Mouse (Mus musculus) embryo, embryonic 10.5 days (tissue): ENCODE measurements around the gene Kirrel2.

Experiments used
- DNase-seq: peaks from one replicate; pipeline ENCODE4 v3.0.0-alpha.2; 2015; ENCODE audit warnings: low spot score

Kirrel2 gene

DNA sequence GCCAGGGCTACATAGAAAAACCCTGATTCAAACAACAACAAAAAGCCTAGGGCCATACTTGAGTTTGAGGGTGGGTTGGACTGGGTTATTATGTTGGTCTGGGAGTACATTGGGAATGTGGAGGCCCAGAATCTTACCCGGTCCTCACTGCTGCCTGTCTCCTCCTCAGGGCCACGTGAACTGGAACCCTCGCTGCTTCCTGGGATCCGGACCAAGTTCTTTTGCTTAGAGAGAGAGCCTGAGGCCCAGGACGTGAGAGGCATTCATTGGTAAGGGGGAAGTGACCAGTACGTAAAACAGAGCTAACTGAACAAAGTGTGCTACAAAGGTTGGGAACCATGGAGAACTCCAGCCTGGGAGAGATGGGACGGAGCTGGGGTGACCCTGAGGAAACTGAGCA, 7.2 kb downstream of the Kirrel2 start:
- DNase-seq: no peak

DNA sequence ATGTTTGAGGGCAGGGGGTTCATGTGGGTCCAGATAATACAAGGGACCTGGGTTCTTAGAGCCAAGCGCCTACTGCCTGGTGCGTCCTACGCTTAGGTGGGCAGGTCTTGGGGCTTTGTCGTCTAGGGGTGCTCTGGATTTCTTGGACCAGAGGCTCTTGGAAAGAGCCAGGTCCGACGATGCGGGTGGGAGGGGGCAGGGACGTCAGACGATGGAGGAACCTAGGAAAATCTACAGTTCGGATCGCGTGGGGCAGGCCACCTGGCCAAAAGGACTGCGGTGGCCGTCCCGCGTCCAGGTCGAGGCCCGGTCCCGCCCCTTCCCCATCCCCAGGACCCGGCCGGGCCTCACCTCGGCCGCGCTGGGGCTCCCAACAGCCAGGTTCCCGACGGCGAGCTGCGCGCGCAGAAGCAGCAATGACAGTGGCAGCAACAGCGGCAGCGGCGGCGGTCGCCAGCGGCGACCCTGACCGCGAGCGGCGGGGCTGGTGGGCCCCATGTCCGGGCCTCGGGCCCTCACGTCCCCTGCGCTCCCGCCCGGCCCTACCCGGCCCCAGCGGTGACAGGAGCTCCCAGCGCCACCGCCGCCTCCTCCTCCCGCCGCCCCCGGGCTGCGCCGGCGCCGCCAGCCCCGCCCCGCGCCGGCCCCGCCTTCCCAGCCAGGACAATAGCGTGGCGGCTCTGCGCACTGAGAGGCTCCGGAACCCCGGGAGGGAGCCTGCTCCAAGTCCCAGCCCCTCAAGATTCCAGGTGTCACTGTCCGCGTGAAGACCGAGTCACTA, 12.3 kb downstream of the Kirrel2 start, which contains the start of gene Aplp1:
TSS of gene Aplp1 (minus strand) at position 565 of the 781 bp plus-strand sequence.
- peak; percentile 79 for DNase-seq

DNA sequence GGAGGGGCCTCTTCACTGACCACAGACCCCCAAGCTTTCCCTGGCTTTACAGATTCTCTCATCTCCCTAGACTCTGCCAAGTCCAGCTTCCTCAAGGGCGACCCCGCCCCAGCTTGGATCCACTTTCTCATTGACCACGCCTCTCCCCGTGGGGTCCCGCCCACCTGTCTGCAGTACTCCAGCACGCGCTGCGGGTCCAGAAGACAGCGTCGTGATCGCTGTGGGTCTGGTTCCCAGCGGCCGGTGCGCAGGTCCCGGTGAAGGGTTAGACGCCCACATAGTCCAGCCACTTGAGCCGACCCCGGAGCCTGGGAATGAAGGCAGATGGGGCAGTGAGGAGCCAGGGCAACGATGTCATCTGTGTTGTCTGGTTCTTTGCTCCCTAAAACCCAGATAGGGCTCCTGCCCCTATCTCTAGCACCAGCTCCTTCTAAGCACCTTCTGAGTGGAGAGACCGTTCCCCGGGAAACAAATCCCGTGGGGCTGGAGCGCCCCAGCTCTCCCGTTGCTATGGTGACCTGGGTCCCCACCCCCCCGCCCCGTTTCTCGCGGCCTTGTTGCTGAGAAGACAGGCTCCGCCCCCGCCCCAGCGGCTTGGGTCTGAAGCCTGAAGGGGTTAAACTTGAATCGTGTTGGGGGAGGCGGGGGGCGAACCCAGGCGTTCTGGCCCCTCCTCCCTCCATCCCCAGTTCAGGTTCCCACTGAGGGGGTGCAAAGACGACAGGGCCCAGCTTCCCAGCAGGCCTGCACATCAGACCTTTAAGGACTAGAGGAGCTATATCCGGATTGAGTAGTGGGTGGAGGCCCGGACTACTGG, 13.1 kb downstream of the Kirrel2 start:
- peak; percentile 78 for DNase-seq

DNA sequence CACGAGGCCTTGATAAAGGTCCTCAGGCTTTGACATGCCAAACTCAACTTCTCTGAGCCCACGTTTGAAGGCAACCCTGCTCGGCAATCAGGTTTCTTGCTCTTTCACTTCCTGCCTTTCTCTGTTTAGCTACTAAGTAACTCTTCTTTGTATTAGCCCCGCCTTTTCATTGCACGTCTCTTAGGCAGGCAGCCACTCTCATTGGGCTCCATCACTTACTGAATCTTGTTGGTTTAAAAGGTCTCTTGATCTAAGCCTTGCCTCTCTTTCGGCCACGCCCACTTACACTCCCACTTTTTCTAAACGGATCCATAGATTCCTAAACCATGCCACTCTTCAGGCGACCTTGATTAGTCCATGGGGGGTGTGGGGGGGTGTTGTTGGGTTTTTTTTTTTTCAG, 13.8 kb downstream of the Kirrel2 start:
- peak; percentile 51 for DNase-seq

DNA sequence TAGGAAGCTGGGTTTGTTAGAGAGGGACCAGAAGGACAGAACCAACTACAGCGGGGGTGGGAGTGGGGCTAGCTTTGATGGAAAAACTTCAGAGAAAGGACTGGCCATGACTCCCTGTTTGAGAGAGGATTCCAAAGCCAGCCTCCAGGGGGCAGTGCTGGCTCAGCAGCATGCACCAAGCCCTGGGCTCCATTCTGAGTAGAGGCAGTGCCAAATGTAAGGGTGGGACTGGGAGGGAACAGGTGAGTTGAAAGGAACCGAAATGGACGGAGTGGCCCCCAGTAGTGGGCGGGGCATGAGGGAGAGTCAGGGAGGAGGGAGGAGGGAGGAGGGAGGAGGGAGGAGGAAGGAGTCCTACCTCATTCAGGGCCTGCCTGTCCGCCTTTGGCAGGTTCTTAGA, 16.8 kb downstream of the Kirrel2 start:
- DNase-seq: peak; percentile 63

DNA sequence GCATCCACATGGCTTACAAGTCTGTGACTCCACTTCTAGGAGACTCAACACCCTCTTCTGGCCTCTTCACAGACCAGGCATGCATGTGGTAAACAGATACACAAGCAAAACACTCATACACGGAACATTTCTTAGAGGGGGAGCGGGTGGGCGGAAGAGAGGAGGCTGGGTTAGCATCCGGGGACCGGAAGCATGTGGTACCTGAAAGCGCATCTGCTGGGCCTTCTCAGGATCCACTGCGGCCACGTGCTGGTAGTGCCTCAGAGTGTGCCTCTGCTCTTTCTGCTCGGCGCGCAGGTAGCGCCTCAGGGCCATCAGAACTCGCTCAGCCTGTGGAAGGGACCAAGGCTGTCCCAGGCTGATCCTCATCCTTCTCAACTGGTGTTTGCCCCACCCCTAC, 17.8 kb downstream of the Kirrel2 start:
- no peak for DNase-seq

DNA sequence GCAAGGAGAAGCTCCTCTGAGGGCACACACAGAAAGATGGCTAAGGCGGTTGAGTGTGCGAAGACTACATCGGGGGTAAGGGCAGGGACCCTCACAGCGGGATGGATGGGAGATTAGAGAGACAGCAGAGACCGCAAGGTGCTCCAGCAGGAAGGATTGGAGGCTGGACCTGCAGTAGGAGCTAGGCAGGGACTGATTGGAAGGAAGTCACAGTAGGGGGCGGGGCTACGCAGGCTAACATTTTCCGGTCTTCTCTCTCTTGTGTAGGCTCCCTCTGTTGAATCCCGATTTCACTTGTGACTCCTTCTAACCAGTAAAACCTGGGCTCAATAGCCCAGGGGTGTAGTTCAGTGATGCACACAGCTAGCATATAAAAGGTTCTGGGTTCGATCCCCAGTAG, 20.6 kb downstream of the Kirrel2 start:
- DNase-seq: no peak

DNA sequence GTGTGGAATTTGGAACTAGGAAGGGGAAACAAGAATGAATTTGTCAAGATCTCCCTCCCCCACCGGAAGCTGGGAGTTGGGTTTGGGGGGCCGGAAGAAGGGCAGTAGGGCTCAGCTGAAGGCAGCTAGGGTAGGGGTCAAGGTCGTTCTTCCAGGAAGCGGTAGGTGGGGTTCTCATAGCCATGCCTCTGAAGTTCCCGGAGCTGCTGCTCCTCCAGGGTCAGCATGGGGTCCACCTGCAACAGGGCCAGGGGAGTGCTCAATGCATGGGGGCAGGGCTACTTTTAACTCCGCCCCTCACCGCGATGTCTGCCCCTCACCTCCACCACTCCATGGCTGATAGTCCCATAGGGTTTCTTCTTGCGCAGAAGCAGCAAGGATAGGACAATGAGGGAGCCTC, 22.3 kb downstream of the Kirrel2 start:
- no peak for DNase-seq

DNA sequence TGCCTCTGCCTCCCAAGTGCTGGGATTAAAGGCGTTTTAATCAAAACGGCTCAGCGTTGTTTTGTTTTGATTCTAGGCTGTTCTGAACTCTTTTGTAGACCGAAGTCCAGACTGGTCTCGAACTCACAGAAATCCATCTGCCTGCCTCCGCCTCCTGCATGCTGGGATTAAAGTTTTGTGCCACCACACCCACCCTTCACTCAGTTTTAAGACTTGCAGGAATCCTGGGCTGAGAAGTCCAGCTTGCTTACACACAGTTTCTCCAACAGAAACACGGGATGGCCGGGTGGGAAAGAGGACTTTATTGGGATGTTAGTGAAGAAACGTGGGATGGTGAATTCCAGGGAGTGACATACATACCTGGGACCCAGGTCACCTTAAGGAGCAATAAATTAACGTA, 22.8 kb downstream of the Kirrel2 start:
- DNase-seq: no peak

DNA sequence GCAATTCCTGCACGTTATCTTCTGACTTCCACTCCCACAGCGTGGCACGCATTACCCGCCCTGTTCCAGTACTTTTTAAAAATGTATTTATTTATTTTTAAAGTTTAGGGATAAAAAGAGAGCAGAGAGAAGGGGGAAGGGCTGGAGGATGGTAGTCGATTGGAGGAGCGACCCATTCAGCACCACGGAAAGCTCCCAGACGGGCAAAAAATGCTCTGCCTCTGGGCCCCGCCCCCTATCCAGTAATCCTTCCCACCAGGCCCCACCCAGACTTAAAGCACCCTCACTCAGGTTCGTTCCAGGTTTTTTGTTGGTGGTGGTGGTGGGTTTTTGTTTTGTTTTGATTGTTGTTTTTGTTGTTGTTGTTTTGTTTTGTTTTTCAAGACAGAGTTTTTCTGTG, 23.3 kb downstream of the Kirrel2 start:
- peak; percentile 71 for DNase-seq

DNA sequence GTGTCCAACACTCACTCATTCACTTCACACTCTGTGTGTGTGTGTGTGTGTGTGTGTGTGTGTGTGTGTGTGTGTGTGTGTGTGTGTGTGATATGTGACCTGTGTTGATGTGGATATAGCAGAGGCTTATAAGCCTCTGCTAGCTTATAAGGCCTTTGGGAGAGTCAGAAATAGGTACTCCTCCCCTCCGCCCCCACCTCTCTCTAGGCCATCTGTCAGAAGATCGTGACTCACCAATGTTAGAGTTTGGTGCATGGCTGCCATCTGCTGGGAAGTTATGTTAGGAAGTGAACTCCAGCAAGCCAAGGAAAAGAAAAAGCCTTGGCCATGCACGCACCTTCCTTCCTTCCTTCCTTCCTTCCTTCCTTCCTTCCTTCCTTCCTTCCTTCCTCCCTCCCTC, 25.7 kb downstream of the Kirrel2 start:
- DNase-seq: peak; percentile 75

DNA sequence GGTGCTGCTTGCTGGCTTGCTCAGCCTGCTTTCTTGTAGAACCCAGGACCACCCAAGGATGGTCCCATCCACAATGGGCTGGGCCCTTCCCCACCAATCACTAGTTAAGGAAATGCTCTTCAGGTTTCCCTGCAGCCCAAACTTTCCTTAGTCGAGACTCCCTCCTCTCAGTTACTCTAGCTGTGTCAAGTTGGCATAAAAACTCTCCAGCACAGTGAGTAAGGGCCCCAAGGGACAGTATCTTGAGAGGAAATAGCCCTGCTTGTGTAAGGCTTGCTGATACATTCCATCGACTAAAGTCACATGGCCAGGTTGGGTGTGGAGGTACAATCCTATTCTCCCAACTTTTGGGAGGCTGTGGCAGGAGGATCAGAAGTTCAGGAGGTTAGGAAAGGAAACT, 27.3 kb downstream of the Kirrel2 start:
- no peak for DNase-seq

DNA sequence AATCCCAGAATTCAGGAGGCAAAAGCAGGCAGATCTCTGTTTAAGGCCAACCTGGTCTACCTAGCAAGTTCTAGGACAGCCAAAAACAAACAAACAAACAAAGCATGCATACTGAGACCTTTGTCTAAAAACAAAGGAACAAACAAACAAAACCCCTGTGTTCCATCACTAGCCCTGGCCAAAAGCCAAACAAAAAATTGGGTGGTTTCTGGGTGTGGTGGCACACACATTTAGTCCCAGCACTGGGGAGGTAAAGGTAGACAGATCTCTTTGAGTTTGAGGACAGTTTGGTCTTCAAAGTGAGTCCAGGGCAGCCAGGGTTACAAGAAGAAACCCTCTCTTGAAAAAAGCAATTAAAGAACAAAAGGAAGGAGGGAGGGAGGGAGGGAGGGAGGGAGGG, 28.2 kb downstream of the Kirrel2 start:
- no peak for DNase-seq

DNA sequence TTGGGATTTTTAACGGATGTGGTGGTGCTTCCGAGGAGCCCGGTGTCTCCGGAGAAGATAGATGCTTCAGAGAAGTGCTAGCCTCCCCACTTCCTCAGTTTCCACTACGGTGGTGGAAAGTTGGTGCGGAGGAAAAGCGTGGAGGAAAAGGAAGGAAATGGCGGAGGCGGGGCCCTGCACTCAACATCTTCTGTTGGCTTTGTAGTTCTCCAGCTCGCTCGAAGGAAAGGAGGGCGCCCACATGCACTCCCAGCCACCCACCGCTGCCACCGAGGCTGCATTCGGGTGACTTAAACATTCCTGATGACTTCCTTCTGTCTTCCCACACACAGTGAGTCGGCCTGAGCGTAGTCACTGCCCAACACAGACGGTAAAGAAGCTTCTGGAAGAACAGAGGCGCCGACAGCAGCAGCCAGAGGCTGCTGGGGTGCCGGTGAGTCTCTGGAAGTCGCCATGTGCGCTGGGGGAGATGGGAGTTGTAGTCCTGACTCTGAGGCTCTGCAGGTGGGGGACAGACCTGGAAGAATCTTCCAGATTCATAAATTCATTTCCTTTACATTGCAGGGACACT, 34.3 kb downstream of the Kirrel2 start:
- DNase-seq: no peak

DNA sequence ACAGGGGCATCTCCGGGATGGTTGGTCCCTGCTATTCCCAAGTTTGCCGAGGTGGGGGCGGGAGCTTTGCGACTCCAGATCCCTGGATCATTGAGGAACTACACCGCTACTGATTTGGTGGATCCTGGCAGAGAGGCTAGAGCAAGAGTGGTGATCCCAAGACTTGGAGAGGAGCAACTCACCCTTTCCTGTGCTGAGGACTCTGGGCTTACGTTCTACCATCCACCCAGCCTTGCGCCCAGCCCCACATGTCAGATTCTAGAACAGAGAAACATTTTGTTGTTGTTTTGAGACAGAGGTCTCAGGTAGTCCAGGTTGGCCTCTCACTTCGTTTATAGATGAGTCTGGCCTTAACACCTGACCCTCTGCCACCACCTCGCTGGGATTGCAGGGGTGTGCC, 34.9 kb downstream of the Kirrel2 start:
- no peak for DNase-seq

DNA sequence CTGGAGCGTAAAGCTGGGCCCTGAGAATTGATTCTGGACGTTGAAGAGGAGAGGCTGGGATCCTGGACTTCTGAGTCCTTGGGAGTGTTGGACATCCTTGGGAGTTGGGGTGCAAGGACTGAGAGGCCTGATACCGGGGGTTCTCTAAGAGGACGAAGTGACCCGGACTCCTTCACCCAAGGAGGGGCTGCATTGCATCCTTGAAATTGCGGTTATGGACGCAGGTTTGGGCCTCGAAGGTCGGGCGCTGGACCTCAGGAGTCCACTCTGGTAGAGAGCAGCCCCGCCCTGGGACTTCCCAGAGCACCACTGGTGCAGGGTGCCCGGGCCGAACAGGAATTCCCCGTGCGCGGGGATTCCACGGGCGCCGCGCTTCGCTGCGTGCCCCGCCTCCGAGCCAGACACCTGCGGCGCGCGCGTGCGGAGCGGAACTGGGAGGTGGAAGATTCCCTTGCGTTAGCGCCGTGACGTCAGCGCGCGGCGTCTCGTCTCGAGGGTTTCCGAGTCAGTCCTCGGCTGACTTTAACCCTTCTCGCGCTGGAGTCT, 35.5 kb downstream of the Kirrel2 start:
- DNase-seq: peak; percentile 89

DNA sequence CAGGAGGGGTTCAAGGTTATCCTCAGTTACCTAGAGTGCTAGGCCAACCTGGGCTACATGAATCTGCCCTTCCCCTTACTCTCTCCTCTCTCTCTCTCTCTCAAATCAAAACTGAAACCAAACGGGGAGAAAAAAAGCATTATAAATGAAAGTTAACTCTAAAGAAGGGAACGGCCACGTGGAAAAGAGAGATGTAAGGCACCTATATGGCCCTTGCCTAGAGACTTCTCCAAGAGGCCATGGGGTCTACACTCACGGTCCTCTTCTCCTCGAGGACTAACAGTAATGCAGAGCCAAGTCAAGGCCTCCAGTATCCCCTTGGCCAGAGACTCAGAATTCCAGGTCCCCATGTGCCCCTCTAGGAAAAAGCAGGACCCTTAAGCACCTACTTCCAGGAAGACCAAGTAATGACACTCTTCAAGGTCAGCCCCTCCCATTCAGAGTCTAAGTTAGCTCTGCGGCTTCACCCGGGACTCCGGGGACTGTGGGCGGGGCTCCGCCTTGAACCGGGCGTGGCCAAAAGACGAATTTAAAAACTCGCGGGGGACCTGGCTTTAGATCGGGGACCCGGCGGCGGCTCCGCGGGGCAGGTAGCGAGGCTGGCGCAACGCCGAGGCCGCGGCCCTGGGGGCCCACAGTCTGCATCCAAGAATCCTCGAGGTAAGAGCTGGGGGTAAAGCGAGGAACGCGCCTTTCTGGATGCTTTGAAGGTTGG, 36.2 kb downstream of the Kirrel2 start, which contains the start of gene Nfkbid:
TSS of gene Nfkbid (plus strand) at position 558 of the 715 bp plus-strand sequence.
- peak; percentile 54 for DNase-seq

DNA sequence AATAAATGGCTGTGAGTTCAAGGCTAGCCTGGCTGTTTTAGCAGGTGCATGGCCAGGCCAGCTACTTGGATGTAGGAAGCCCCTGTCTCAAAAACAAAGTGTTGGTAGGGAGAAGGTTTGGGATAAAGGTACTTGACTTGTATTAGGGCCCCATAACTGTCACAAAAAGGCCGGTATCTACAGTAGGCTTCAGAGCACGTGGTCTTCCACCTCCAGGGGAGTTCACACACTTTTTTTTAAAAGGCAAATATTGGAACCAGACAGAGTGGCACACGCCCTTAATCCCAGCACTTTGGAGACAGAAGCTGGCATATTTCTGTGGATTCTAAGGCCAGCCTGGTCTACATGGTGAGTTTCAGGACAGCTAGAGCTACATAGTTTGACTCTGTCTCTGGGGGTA, 36.8 kb downstream of the Kirrel2 start:
- no peak for DNase-seq

DNA sequence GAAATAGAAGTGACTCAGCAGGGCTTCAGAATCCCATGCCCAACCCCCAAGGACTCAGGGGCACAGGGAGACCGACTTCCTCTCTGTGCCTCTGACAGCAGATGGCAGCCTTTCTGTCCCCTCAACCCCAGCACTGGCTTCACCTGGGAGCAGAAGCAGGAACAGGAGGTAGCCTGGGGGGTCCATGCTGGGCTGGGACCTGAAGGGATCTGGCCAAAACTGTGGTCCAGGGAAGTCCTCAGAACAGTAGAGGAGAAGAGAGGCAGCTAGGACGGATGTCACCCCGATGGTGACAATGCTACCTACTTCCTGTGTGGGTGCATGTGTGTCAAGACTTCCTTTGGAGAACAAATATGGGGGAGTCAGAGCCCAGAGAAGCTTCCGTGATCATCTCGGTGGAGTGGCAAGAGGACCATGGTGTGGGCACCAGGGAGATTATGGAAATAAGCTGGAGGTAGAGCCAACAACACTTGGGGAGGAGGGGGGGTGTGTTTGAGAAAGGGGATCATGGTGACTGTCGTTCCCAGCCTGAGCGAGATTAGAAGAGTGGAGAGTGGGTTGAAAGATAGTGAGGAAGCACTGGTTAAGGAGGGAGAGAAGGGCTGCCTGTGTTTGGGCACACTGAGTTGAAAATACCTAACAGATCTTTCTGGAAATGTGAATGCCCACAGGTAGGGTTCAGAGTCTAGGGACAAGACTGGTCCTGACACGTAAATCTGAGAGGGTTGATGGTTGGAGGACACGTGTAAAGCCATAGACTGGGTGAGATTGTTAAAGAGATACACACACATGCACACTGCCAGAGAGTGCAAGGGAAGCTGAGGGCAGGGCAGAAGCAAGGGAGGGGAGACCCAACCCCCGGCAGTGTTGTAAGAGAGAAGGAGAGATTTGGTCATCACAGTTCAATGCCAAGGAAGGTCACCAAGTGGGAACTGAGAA, 37.7 kb downstream of the Kirrel2 start, which contains the start of gene Hcst:
TSS of gene Hcst (minus strand) at position 294 of the 939 bp plus-strand sequence.
- DNase-seq: no peak

DNA sequence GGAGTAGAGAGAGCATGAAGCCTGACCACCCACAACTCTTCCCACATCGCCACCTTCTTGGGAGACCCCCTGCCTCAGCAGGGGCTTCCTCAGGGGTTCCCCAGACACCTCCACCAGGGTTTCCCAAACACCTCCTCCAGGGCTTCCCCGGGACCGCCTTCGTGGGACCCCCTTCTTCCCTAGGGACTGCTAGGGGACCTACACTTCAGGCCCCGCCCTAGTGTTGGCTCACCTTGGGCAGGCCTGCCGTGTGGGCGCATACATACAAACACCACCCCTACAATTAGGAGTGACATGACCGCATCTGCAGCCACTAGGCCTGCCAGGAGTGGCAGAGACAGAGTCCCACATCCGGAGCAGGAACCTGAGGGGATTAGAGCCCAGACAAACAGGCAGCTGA, 39.6 kb downstream of the Kirrel2 start:
- no peak for DNase-seq

DNA sequence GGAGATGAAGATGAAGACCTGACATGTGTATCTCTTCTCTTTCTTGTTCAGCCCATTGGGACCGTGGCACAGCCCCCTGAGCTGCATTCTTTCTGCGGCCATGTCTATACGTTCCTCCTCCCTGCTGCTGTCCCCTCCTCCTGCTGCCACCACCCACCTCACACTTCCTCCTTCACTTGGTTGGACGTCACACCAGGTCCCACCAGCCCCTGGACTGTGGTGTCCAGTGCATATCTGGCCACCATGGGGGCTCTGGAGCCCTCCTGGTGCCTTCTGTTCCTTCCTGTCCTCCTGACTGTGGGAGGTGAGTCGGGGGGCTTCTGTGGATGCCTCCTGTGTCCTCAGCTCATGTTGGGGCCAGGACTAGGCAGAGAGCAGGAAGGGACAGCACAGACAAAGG, 43.9 kb downstream of the Kirrel2 start, which contains the start of gene Tyrobp:
TSS of gene Tyrobp (plus strand) at position 165 of the 400 bp plus-strand sequence.
- DNase-seq: no peak
